Mouse (Mus musculus): ENCODE results near the gene Cpt2.

GRCm38 (mm10) chr4:107889385-107889730 lies 34.1 kb downstream of the Cpt2 start:
- TF ChIP-seq CTCF (IDR thresholded peaks at IDR 0.05; ENCODE audit: low read depth) (no peak), EP300 (IDR thresholded peaks at IDR 0.05; ENCODE audit: low read depth) (no peak)
